Mouse (Mus musculus) testis, adult 2 months (tissue): ENCODE data around the gene Sorcs1.

Experiments
- CTCF ChIP-seq: fragments of 200-500 bp; IDR thresholded peaks from 2 replicates; pipeline ENCODE4 v1.5.1; 2012; ENCODE audit warnings: low read depth, mild to moderate bottlenecking, inconsistent platforms, low read length, moderate library complexity; ENCODE audit not compliant: control insufficient read depth, insufficient read depth, insufficient replicate concordance
- POLR2A ChIP-seq: fragments of 200-500 bp; IDR thresholded peaks from 2 replicates; pipeline ENCODE4 v1.6.1; 2012; ENCODE audit warnings: low read depth, mild to moderate bottlenecking, inconsistent platforms, low read length, moderate library complexity; ENCODE audit not compliant: control insufficient read depth

DNA sequence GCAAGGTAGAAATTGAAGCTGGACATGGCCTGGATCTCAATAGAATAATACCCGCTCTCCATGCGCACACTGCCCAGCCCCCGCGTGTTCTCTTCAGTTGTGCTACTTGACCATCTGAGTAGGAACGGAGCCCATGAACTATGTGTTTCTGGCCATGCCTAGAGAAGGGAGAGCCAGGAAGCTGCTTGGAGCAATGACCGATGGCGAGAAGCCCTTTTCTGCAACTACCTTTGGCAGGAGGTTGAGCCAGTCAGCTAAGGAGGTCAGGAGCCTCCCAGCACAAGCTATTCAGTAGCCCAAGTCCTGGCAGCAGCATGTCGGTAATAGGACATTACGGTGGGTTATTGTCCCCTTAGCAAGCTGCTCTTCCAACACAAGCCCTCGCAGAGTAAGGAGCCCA is 352.8 kb downstream of the Sorcs1 start:
- no peak for TF ChIP-seq POLR2A
- no peak for TF ChIP-seq CTCF
